Mouse (Mus musculus) liver, adult 2 months (tissue): Measurements from ENCODE around the gene Gcnt7. TPM values are rescaled to one million over a fixed set of nuclear protein-coding genes. Genes with fewer than 3 reads are reported as not detected.

Source experiments
- DNase-seq: peaks from one replicate; pipeline ENCODE4 v3.0.0-alpha.2; 2011; ENCODE audit warnings: low read depth, low spot score; ENCODE audit errors: extremely low read depth
- H3K27ac ChIP-seq: fragments of 200-500 bp; replicated peaks from 2 replicates; pipeline ENCODE4 v1.5.1; 2012; ENCODE audit warnings: low read depth, mild to moderate bottlenecking, control low read depth, inconsistent platforms, low read length; ENCODE audit not compliant: insufficient read depth
- H3K27me3 ChIP-seq: fragments of 200-500 bp; 2 replicates; pipeline ENCODE4 v1.6.1; 2012; ENCODE audit warnings: mild to moderate bottlenecking, moderate library complexity, low read length, inconsistent platforms; ENCODE audit not compliant: control insufficient read depth, insufficient read depth
- H3K36me3 ChIP-seq: fragments of 200-500 bp; 2 replicates; pipeline ENCODE4 v1.6.1; 2012; ENCODE audit warnings: low read length, inconsistent platforms; ENCODE audit not compliant: control insufficient read depth, insufficient read depth
- H3K4me1 ChIP-seq: fragments of 200-500 bp; 2 replicates; pipeline ENCODE4 v1.6.1; 2011; ENCODE audit warnings: low read length; ENCODE audit not compliant: control insufficient read depth, insufficient read depth
- H3K4me3 ChIP-seq: fragments of 200-500 bp; 2 replicates; pipeline ENCODE4 v1.5.1; 2011; ENCODE audit warnings: low read depth, mild to moderate bottlenecking, control low read depth, low read length, moderate library complexity; ENCODE audit not compliant: insufficient read depth
- H3K79me2 ChIP-seq: fragments of 200-500 bp; 2 replicates; pipeline ENCODE4 v1.6.1; 2012; ENCODE audit warnings: inconsistent platforms, mild to moderate bottlenecking, low read length, moderate library complexity; ENCODE audit not compliant: control insufficient read depth, insufficient read depth
- H3K9ac ChIP-seq: fragments of 200-500 bp; 2 replicates; pipeline ENCODE4 v1.6.1; 2012; ENCODE audit warnings: low read depth, mild to moderate bottlenecking, control low read depth, inconsistent platforms, low read length
- CTCF ChIP-seq: fragments of 200-500 bp; IDR thresholded peaks from 2 replicates; pipeline ENCODE4 v1.5.1; 2011; ENCODE audit warnings: low read depth, low read length, control low read depth
- POLR2A ChIP-seq: fragments of 200-500 bp; IDR thresholded peaks from 2 replicates; pipeline ENCODE4 v1.6.1; 2011; ENCODE audit warnings: low read length, control low read depth; ENCODE audit not compliant: insufficient read depth; ENCODE audit errors: extremely low read depth
- WGBS: fragments of 180-500 bp; shearing (Covaris S2); methylation state at CpG from one replicate; pipeline ENCODE4 v1.1.7; 2018; 5-methylcytosine and 5-hydroxymethylcytosine counted together
- polyA plus RNA-seq: library from polyadenylated mRNA; depleted of rRNA; stranded (reverse); fragments of >200 nt; gene quantifications from 2 replicates; pipeline ENCODE4 v1.2.3, GENCODE M21; 2012
- total RNA-seq: library from RNA; depleted of rRNA; stranded (reverse); fragments of >200 nt; gene quantifications from 2 replicates; pipeline ENCODE4 v1.2.3, GENCODE M21; 2014

The Gcnt7 gene
- total and polyA plus RNA-seq, 2 experiments, result not detected

DNA sequence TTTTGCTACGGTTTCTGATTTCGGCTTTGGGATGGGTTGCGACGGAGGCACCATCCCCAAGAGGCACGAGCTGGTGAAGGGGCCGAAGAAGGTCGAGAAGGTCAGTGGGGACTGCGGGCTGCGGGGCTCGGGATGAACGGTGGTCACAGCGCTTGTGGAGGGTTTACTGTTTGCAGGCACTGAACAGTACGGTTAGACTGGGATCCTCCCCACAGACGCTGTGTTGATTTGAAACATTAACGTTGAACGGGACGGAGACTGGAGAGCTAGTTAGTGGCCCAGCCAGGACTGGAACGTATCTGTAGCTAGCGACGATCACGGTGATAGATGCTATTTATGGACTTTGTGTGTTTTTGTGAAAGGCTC, 17.8 kb downstream of the Gcnt7 start:
- whole genome bisulfite sequencing, result under 1% methylated on average over 21 of the region's 21 CpGs
- Histone ChIP-seq H3K79me2 (peaks cover 11% of the 10 kb centered on the region; the same call in 1 of the 2 replicates), H3K36me3 (no peaks in the 10 kb centered on the region), H3K4me3 (peak overlapping the region; percentile 87), H3K27me3 (no peaks in the 10 kb centered on the region), H3K9ac (peak overlapping the region; percentile 84), H3K4me1 (peaks cover 10% of the 10 kb centered on the region), H3K27ac (peak overlapping the region; percentile 79)
- peak; percentile 31 for DNase-seq
- no peak for TF ChIP-seq POLR2A
- TF ChIP-seq CTCF, result no peak

DNA sequence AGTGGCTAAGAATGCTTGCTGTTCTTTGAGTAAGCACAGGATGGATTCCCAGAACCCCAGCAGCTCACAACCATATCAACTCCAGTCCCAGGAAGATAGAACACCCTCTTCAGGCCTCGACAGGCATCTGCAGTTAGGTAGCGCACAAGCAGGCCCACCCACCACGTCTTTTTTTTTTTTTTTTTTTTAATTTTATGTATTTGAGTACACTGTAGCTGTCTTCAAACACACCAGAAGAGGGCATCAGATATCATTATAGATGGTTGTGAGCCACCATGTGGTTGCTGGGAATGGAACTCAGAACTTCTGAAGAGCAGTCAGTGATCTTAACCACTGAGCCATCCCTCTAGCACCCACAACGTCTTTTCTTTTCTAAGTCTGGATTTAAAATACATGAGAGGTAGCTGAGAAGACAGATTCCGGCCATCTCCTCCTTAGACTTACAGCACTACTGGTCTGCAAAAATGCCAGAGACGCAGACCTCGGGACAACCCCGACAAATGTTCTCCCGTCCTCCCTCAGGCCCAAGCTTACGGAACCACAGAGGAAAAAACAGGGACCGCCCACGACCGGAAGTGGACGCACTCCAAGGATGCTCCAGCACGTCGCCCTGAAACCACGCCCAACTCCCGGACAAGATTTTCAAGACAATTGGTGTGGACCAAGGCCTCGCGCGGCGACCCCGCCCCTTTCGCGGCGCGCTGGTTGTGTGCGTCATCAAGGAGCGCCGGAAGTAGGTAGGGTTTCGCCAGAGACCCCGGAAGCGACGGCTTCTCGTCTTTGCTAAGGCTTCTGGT, 18.4 kb downstream of the Gcnt7 start, which contains the start of gene Rtf2:
TSS of gene Rtf2 (plus strand) at position 714 of the 797 bp plus-strand sequence.
- DNase-seq, result peak; percentile 96
- peak within 1 kb of the TSS; percentile 84 for H3K9ac ChIP-seq
- no peaks in the 10 kb centered on the region for H3K36me3 ChIP-seq
- peaks cover 11% of the 10 kb centered on the region; the same call in 1 of the 2 replicates for H3K79me2 ChIP-seq
- no peaks in the 10 kb centered on the region for H3K27me3 ChIP-seq
- peaks cover 10% of the 10 kb centered on the region for H3K4me1 ChIP-seq
- H3K4me3 ChIP-seq, result peak within 1 kb of the TSS; percentile 87
- H3K27ac ChIP-seq, result peak within 1 kb of the TSS; percentile 93
- WGBS, result 3% methylated on average over 35 of the region's 35 CpGs
- TF ChIP-seq POLR2A (0 out of 2 replicates have a peak, but pooled peaks have one; percentile 48), CTCF (no peak)

- Histone ChIP-seq H3K27ac (no peak overlapping the region), H3K36me3 (no peaks in the 10 kb centered on the region), H3K79me2 (peaks cover 8% of the 10 kb centered on the region; the same call in 1 of the 2 replicates), H3K27me3 (no peaks in the 10 kb centered on the region), H3K4me1 (peaks cover 10% of the 10 kb centered on the region), H3K4me3 (no peak overlapping the region), H3K9ac (no peak overlapping the region)
- TF ChIP-seq POLR2A (no peak), CTCF (no peak)
- no peak for DNase-seq
- WGBS, result 60% methylated on average over 16 of the region's 16 CpGs
Observed at GRCm38 (mm10) chr2:172437371-172437952, 20.9 kb downstream of the Gcnt7 start.

GRCm38 (mm10) chr2:172433746-172434145, 24.6 kb downstream of the Gcnt7 start:
- 59% methylated on average over 5 of the region's 5 CpGs for WGBS
- Histone ChIP-seq H3K27me3 (no peaks in the 10 kb centered on the region), H3K27ac (no peak overlapping the region), H3K9ac (no peak overlapping the region), H3K4me1 (no peaks in the 10 kb centered on the region), H3K79me2 (no peaks in the 10 kb centered on the region), H3K4me3 (no peak overlapping the region), H3K36me3 (no peaks in the 10 kb centered on the region)
- no peak for DNase-seq
- TF ChIP-seq POLR2A (no peak), CTCF (no peak)

GRCm38 (mm10) chr2:172430609-172431008, 27.8 kb downstream of the Gcnt7 start:
- no peak for TF ChIP-seq CTCF
- TF ChIP-seq POLR2A, result no peak
- Histone ChIP-seq H3K79me2 (no peaks in the 10 kb centered on the region), H3K27me3 (no peaks in the 10 kb centered on the region), H3K36me3 (no peaks in the 10 kb centered on the region), H3K9ac (no peak overlapping the region), H3K4me3 (no peak overlapping the region), H3K27ac (no peak overlapping the region), H3K4me1 (no peaks in the 10 kb centered on the region)
- DNase-seq, result no peak
- 32% methylated on average over 1 of the region's 1 CpGs for WGBS
